Mouse (Mus musculus) T-cell, adult 2 months (primary cell): ENCODE measurements at regions not wholly inside any gene's neighbourhood (a gene's known extent, or its start where the extent isn't known, plus 50 kb on each side); places are given as distances from the start of the nearest gene placed in this dataset.
"Not testable (repeated sequence)": the region's sequence is repeated elsewhere in the genome, so short reads cannot be mapped to it uniquely, and the experiment has no call there.

Experiments used
- DNase-seq: peaks from one replicate; pipeline ENCODE4 v3.0.0; 2022; ENCODE audit warnings: low spot score

DNA sequence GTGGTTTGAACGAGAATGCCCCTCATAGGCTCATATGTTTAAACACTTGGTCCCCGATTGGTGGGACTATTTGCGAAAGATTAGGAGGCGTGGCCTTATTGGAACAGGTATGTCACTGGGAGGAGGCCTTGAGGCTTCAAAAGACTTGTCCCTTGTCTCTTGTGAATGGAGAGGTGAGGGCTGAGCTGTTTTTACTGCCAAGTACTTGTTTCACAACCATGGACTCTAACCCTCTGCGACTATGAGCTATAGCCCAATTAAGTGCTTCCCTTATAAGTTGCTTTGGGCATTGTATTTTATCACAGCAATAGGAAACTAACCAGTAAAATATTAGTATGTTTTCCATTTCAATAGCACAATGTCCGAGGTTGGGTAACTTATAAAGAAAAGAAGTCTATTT, 511.7 kb downstream of the Bnc2 start:
- no peak for DNase-seq

DNA sequence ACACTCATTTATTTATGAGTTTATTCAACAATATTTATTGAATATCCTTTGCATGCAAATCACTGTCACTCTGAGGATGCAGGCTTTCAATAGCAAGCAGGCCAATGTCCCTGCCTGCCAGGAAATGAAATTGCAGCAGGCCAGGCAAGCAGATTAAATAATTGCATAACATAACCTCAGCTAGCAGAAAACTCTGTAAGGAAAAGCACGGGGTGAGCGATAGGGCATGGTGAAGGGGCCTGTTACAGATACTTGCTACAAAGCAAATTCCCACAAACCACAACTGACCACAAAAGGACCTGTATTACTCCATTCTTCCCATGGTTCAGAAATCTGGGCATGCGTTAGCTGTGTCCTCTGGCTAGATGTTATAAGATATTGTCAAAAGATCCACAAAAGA, 509.8 kb downstream of the Bnc2 start:
- DNase-seq, result no peak

DNA sequence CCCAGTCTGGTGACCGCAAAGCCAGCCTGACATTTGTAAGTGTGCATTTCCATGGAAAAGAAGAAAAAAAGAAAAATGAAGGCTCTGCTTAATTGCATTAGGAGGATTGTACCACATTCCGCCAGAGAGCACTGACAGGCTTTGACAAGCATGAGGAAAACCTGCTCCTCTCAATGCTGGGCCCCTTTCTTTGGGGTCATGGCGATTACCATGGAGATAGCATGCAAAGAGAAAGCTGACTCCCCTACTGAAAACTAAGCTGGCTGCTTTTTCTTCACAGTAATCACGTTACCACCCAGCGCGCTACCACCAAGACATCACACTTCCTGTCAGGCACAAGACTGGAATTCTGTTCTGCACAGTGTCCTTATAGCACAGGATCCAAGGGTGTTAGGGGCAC, 502.2 kb downstream of the Bnc2 start:
- no peak for DNase-seq

DNA sequence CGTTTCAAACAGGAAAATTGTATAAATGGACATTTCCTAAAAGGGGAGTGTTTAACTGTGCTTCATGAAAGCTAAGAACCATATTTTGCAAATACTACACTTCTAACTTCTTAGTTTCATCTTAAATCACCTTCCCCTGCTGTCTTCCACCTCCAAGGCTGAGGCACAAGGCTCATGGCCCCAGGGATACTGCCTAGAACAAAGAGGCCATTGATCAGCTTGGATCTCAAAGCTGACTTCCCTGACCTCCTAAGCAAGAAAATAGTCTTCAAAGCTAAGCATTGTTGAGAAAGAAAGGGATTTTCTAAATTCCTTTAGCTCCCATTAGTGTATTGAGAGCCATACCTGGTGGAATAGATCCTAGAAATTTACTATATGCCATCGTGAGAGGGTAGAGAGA, 501.6 kb downstream of the Bnc2 start:
- no peak for DNase-seq

DNA sequence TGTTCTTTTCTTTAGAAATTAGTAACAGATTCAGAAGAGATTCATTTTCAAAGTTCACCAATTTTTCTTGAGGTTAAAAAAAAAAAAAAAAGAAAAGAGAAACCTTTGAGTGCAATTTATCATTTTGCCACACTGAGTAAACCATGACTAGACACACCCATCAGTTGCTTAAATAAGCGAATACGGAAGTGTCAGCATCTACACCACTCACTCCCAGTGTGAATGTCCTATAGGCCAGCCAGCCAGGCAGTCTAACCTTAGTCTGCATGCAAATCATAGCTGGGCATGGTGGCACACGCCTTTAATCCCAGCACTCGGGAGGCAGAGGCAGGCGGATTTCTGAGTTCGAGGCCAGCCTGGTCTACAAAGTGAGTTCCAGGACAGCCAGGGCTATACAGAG, 498.6 kb downstream of the Bnc2 start:
- not testable (repeated sequence) for DNase-seq

DNA sequence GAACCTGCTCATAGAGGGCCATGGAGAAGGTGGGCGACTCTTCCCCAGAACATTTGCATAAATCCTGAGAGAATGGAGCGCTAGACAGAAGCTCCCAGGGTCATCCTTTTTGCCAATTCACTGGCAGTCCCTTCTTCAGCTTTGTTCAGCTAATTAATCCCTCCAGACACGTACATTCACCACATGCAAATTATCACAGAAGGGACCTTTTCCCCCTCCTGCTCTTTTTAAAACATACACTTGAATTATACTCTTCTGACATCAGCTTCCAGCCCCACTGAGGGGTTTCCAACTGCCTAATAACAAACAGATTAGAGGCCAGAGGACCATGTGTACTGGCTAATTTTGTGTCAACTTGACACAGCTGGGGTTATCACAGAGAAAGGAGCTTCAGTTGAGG, 497.2 kb downstream of the Bnc2 start:
- DNase-seq, result no peak

DNA sequence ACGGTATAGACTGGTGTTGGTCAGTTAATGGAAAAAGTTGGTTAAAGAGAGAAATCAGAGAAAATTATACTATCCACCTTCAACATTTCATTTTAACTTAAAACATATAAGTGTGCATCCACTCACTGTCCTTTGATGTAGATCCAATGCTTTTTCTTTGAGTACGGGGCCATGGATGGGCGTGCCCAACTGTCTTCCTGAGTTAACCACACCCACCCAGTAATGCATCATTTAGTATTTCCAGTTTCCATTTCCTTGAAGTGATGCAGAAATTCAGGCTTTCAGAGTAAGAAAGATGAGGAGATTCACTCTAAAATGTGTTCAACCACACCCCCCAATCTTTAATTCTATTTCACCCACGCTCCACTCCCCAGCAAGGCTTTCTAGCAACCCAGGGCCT, 490.6 kb downstream of the Bnc2 start:
- DNase-seq, result no peak

DNA sequence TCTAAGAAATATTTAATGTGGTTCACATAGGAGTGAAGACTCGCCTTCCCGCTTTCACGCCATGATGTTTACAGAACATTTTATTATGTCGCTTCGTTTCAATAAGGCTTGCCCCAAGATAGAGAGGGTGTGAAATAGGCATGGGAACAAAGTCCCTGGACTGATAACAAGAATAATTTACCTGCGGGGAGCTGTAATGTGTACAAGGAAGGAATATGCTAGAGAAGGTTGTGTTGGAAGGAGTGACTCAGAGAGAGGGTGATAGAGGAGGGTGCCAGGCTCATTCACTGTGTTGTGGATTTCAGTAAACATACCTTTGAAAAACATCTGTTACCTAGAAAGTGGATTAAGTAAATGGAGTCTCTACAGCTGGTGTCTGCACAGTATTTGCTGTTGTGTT, 490.2 kb downstream of the Bnc2 start:
- DNase-seq, result no peak

DNA sequence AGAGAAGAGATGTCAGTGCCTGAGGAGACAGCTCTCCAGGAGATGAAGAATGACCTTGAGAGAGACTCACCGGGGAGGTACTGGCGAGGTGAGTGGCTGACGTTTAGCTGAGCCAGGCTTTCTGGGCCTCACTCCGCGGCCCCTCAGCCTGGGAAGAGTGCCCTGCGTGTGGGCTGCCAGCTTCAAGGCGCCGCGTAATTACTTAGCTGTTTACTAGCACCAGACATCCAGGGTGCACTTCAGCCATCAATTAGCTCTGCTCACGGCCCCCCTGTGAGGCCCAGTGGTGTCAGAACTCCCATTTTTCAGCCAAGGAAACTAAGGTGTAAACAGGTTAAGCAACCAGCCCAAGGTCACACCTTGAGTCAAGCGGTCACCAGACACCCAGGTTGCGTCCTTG, 485.8 kb downstream of the Bnc2 start:
- DNase-seq, result no peak

DNA sequence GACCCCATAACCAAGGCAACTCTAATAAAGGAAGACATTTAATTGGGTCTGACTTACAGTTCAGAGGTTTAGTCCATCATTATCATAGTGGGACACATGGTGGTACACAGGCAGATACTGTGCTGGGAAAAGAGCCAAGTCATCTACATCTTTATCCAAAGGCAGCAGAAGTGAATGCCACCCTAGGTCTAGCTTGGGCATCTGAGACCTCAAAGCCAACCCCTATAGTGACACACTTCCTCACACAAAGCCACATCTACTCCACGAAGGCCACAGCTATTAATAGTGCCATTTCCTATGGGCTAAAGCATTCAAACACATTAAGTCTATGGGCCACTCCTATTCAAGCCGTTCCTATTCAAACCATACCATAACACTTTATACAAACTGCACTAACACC, 483.8 kb downstream of the Bnc2 start:
- no peak for DNase-seq

DNA sequence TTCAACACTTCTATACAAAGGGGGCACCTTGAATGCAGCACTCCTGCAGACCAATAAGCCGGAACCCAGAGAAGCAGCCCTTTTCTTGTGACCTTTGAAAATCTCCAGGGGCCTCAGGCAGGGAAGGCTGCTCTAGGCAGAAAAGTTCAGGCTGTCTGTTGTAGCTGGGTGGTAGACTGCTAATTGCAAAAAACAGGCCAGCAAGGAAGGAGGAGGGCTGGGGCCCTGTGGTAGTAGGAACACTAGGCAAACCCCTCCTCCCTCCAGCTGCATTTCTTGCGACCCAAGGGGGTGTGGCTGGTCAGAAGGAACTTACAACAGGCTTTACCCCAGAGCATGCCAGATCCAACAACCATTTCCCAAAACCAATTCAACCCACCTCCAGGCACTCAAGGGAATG, 482.8 kb downstream of the Bnc2 start:
- no peak for DNase-seq

DNA sequence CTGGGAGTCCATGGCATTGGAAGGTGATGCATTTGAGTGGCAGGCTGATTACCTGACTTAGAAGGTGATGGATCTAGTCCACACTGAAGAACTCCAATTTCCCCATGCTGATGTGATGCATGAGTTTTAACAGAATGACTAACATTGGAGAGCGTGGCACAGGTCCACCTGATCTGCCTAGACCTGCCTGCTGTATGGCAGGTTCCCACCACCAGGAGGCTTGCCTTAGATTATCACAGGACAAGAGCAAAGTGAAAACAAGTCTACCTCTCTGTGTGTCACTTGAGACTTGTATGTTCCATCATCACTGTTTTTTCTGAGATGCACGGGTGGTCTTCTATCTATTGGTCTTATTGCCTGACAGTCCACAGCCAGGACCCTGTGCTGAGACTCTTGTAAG, 478.3 kb downstream of the Bnc2 start:
- no peak for DNase-seq

DNA sequence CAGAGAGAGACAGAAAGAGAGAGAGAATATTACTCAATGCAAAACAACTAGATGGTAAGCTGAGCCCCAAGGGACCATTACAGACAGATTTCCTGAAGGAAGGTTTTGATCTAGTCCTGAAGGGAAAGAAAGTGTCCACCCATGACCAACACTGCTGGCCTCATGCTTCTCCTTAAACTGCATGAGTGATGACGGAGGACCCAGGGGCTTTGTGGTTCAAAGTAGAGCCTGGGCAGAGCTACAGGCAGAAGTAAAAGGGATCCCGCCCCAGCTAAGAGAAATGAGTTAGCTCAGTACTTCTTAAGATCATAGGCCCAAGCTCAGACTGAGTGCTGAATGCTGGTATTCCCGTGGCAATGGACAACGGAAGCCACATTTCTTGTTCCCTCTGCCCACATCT, 476.9 kb downstream of the Bnc2 start:
- no peak for DNase-seq

DNA sequence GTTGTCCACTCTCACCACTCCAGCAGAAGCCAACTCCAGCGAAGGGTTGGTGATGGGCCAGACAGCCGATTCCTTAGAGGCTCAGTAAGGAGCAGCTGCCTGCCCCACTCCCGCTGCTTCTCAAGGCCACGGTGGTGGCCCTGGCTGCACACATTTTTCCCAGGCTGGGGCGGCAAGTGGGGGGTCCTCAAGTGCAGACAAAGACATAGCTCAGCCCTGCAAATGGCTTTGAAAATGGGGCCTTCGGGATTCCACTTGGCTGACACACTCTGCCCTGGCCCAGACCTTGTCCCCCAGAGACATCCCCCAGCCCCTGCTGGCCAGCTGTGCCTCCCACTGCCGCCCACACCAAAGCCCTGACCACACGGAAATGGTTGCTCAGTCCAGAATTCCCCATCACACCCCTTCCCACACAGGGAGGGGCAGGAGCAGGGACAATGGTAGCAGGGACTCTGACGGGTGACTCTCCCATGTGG, 475.9 kb downstream of the Bnc2 start:
- no peak for DNase-seq

DNA sequence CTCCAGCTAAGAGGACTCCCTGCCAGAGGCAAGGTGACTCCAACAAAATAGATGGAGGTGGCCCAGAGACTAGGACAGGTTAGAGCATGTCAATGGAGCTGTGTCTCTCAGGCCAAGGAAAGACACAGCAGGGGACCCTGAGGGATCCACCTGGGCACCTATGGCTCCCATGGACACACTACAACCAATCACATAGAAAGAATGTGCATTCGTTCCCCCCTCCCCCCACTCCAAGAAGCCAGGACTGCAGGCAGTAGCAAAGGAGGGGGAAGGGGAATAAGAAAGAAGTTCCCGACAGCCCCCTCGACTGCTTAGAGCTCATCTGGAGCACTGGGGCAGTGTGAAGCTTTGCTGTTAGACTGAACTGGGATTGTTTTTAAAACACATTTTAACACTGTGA, 474.1 kb downstream of the Bnc2 start:
- no peak for DNase-seq

DNA sequence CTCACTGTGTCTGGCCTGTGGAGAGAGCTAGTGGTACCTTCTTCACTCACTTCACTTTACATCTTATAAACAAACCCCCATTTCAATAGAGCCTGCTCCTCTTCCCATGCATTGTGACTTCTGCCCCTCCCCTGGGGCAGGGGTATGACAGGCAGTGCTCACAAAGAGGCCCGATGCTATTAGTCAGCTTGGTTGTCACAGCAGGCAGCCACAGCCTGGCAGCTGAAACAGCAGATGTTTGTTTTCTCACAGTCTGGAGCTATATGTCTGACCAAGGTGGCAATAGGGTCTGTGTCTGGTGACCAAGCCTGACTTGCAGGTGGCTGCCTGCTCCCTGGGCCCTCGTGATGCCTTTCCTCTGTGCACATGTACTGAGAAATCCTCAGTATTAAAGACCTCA, 472.8 kb downstream of the Bnc2 start:
- DNase-seq, result no peak

DNA sequence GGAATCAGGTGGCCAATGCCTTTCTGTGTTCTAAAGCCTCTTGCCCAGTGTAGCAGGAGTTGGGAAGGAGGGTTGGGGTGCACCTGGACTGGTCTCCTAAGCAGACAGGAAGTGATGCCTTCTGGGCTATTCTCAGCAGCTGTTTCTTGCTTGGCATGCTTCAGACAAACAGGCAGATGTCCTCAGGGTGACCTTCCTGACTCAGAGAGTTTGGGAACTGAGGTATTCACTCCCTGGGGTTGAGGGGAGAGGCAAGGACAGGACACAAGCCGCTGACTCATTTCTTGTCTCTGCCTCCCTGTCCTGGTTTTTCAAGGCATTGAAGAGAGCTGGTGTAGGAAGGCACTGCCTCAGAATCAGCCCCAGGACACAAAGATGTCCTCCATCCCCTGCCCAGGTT, 471.4 kb downstream of the Bnc2 start:
- no peak for DNase-seq

DNA sequence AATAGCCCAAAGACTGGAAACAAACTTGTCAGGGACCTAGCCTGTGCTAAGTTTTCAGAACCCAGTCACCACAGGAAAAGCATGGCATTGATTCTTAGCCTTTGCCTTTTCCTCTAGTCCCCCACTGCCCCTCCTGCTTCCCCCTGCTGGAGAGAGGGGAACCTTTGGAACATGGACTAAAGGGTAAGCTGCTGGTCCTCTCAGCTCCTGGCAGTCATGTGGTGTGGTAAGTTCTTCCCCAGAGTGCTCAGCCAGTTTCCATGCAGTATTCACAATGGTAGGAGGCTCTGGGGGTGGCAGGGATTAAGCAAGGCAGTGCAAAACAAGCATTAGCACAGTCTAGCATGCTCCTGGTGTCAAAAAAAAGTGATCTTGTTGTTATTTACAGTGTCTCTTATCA, 470.3 kb downstream of the Bnc2 start:
- no peak for DNase-seq

DNA sequence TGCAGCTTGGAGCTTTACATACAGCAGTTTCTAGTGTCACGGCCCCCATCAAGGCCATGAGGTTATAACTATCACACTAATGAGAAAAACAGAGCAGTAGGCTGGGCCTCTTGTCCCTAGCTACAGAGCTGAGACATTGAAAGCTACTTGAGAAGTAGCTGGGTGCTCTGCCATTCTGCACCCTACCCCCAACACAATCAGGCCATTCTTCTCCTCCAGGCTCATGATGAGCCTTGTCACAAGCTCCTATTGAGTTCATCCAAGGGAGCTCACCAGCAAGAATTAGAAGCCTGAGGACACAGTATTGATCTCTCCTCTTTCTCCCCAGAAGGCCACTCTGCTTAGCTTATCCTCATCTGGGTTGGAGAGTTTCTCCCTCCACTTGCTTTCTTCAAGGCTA, 466.9 kb downstream of the Bnc2 start:
- no peak for DNase-seq

DNA sequence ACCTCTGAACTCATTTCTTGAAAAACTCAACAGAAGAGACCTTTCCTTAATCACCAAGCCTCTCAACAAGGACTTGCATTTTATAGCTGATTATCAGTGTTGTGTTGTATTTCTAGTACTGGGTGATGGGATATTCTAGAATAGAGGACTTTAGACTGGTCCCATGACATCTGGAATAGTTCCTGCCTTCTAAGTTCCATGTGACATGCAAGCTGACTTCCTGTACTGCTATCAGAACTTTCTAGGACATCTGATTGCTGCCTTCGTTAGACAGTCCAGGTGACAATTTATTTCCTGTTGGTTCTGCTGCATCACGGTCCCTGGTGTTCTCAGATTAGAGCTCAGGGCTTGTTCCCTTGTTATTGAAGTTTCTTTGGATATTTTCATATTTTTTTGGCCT, 465.5 kb downstream of the Bnc2 start:
- no peak for DNase-seq

DNA sequence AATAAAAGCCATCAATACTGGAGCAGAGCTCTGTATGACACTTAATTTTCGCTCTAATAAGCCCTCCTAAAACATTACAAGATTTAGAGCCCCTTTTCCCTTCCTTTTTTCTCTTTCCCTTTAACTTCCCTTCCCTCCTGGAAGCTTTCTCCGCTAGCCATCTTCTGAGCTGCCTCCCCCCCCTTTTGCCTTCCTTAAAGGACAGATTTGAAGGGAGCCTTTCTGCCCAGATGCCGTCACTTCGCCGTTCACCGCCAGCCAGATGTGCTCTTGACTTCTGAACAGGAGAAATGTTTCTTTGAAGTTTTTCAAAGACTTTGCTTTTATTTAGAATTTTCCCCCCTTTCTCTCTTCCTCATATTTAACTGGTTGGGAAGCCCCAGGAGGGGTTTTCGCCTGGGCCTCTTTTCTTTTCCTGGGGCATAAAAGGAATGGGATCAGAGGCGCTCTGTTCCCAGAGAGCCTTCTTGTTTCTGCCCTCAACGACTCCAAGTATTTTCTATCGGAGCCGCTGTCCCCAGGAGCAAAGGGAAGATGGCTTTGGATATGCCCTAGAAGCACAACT, 463.7 kb downstream of the Bnc2 start:
- no peak for DNase-seq

DNA sequence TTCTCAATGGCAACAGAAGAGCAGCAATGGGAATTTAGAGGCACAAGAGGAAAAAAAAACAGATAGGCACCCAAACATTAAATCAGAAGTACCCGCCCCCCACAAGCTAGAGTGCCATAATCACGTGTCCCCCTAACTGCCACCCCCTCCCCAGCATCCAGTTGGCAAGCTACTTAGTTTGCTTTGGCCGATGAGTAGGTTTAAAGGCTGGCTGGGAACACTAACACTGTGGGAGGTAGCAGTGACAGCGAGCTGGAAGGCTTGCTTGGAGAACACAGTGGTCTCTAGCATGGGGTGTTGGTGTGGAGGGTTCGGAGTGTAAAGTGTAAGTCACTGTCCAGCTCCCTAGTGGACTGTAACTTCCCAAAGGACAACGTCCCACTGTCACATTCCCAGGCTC, 463.1 kb downstream of the Bnc2 start:
- DNase-seq, result no peak

DNA sequence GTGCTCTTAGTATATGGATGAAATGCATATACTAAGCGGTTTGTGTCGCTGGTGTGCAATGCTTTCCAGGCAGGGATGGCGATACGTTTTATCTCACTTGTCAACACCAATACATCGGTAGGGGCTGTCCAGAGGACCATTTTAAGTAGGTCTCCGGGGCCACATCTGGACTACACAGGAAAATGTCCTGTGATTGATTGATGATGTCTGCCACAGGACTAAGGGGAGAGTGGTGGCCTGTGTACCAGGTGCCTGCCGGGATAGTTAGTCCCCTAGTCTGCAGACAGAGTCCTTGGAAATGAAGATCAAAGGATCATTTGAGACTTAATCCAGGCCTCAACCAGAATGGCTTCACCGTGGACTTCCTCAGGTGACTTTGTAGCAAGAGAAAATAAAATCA, 460.6 kb downstream of the Bnc2 start:
- DNase-seq, result no peak

DNA sequence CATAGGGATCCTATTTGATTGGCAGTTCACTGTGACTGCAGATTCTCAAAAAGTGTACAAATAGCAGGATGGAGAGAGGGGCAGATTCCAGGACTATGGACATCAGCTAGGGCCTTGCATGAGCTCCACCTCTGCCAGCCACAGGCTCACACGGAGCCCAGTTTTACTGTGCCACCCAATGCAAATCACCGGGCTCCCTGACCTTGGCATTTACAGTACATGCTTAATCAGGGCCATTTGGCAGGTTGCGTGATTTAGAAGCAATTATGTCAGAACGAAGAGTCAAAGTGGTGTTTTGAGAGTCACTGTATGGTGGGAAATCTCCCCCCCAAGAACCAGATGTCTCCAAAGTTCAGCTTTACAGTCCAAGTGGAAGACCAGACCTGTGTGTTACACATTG, 456.1 kb downstream of the Bnc2 start:
- no peak for DNase-seq
